Mouse (Mus musculus): Measurements from ENCODE around the gene Kif11. TPM values are rescaled to one million over a fixed set of nuclear protein-coding genes. Genes with fewer than 3 reads are reported as not detected.

Kif11 gene
- polyA plus RNA-seq, 2 experiments = 35.8 to 53.2 TPM

- Histone ChIP-seq H3K9me3 (ENCODE audit: control insufficient read depth, low read length) (no peaks in the 10 kb centered on the region), H3K36me3 (replicated peaks; ENCODE audit: control insufficient read depth, insufficient read depth, low read depth) (peaks cover 2% of the 10 kb centered on the region; the same call in 1 of the 2 replicates), H3K4me2 (ENCODE audit: low read depth) (no peak overlapping the region), H3K4me3 (ENCODE audit: insufficient read depth in 1 of 2, low read depth in 2 of 2, low read length in 2 of 2) (no peak overlapping the region), H3K9ac (replicated peaks) (no peak overlapping the region), H3K27ac (no peak overlapping the region), H3K27me3 (ENCODE audit: control insufficient read depth, insufficient read depth, low read length) (no peaks in the 10 kb centered on the region), H3K4me1 (replicated peaks; ENCODE audit: control insufficient read depth in 2 of 2, insufficient read depth in 2 of 2, low read length in 1 of 2) (peaks cover under 1 to 1% of the 10 kb centered on the region in 2 experiments; a peak in 1 of 4 replicates)
- TF ChIP-seq CTCF (IDR thresholded peaks at IDR 0.05; ENCODE audit: low read depth) (no peak), EP300 (IDR thresholded peaks at IDR 0.05; ENCODE audit: low read depth) (no peak)
- WGBS (ENCODE audit: insufficient replicate concordance) = 75% methylated on average over 10 of the region's 10 CpGs
- ATAC-seq (ENCODE audit: insufficient read depth) = no peak
- DNase-seq (ENCODE audit: low read depth in 3 of 3, low spot score in 3 of 3) = no peak
Observed at GRCm38 (mm10) chr19:37348331-37348730, 27.9 kb upstream of the Kif11 start.

GRCm38 (mm10) chr19:37348952-37349351 lies 27.3 kb upstream of the Kif11 start:
- DNase-seq (ENCODE audit: low read depth in 3 of 3, low spot score in 3 of 3) (no peak), ATAC-seq (ENCODE audit: insufficient read depth) (no peak)
- H3K27ac ChIP-seq = no peak overlapping the region
- H3K4me2 ChIP-seq (ENCODE audit: low read depth) = no peak overlapping the region
- peaks cover 2% of the 10 kb centered on the region; the same call in 1 of the 2 replicates for H3K36me3 ChIP-seq (replicated peaks; ENCODE audit: control insufficient read depth, insufficient read depth, low read depth)
- no peak overlapping the region for H3K4me3 ChIP-seq (ENCODE audit: insufficient read depth in 1 of 2, low read depth in 2 of 2, low read length in 2 of 2)
- no peak overlapping the region for H3K9ac ChIP-seq (replicated peaks)
- H3K4me1 ChIP-seq (replicated peaks; ENCODE audit: control insufficient read depth in 2 of 2, insufficient read depth in 2 of 2, low read length in 1 of 2) = peaks cover 4% of the 10 kb centered on the region in 2 experiments; a peak in 2 of 4 replicates
- no peaks in the 10 kb centered on the region for H3K27me3 ChIP-seq (ENCODE audit: control insufficient read depth, insufficient read depth, low read length)
- TF ChIP-seq EP300 (IDR thresholded peaks at IDR 0.05; ENCODE audit: low read depth) (no peak), CTCF (IDR thresholded peaks at IDR 0.05; ENCODE audit: low read depth) (no peak)
- no peaks in the 10 kb centered on the region for H3K9me3 ChIP-seq (ENCODE audit: control insufficient read depth, low read length)

DNA sequence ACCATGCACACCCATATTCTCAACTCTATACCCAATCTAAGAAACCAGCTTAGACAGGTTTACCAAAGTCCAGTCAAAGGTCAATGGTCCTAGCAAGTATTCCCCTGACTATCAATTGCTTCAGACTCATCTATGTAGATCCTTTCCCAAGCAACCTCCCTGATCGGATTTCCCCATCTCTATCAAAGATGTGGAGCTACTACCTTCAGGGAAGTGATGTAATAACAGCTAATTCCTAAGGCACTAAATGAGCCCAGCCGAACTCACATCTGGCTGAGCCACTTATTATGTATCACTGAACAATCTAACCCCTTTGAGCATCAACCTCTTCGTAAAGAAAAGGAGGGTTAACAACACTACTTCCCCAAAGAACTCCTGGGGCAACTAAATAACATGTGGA lies 23.4 kb upstream of the Kif11 start:
- Histone ChIP-seq H3K27me3 (ENCODE audit: control insufficient read depth, insufficient read depth, low read length) (no peaks in the 10 kb centered on the region), H3K4me3 (ENCODE audit: insufficient read depth in 1 of 2, low read depth in 2 of 2, low read length in 2 of 2) (no peak overlapping the region), H3K9me3 (ENCODE audit: control insufficient read depth, low read length) (no peaks in the 10 kb centered on the region), H3K27ac (no peak overlapping the region), H3K36me3 (replicated peaks; ENCODE audit: control insufficient read depth, insufficient read depth, low read depth) (peaks cover 2% of the 10 kb centered on the region; the same call in 1 of the 2 replicates), H3K4me1 (replicated peaks; ENCODE audit: control insufficient read depth in 2 of 2, insufficient read depth in 2 of 2, low read length in 1 of 2) (peaks cover 4% of the 10 kb centered on the region in 2 experiments; a peak in 2 of 4 replicates), H3K9ac (replicated peaks) (no peak overlapping the region), H3K4me2 (ENCODE audit: low read depth) (no peak overlapping the region)
- TF ChIP-seq CTCF (IDR thresholded peaks at IDR 0.05; ENCODE audit: low read depth) (no peak), EP300 (IDR thresholded peaks at IDR 0.05; ENCODE audit: low read depth) (no peak)
- ATAC-seq (ENCODE audit: insufficient read depth) (no peak), DNase-seq (ENCODE audit: low read depth in 3 of 3, low spot score in 3 of 3) (no peak)
- WGBS (ENCODE audit: insufficient replicate concordance) = 76% methylated on average over 3 of the region's 3 CpGs

DNA sequence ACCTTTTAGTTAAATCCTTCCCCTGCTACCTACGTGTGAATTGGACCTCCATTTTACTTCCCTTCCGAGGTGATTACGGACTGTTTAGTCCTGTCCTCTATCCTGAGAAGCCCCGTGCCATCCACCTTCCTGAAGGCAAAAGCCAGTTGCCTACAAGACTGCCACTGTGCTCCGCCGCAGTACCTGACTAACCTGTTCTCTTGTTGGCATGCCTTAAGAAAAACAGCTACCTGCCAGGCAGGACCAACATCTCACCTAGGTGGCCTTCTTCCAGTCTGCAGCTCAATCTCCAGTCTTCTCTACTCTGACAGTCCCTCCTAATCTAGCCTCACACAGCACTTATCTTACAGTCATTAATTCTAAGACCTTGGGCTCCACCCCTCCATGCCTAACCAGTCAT lies 22.9 kb upstream of the Kif11 start:
- peaks cover 4% of the 10 kb centered on the region in 2 experiments; a peak in 2 of 4 replicates for H3K4me1 ChIP-seq (replicated peaks; ENCODE audit: control insufficient read depth in 2 of 2, insufficient read depth in 2 of 2, low read length in 1 of 2)
- no peak overlapping the region for H3K27ac ChIP-seq
- H3K27me3 ChIP-seq (ENCODE audit: control insufficient read depth, insufficient read depth, low read length) = no peaks in the 10 kb centered on the region
- DNase-seq (ENCODE audit: low read depth in 3 of 3, low spot score in 3 of 3) (no peak), ATAC-seq (ENCODE audit: insufficient read depth) (no peak)
- no peak for TF ChIP-seq CTCF (IDR thresholded peaks at IDR 0.05; ENCODE audit: low read depth)
- no peak for TF ChIP-seq EP300 (IDR thresholded peaks at IDR 0.05; ENCODE audit: low read depth)
- H3K4me3 ChIP-seq (ENCODE audit: insufficient read depth in 1 of 2, low read depth in 2 of 2, low read length in 2 of 2) = no peak overlapping the region
- H3K4me2 ChIP-seq (ENCODE audit: low read depth) = no peak overlapping the region
- no peaks in the 10 kb centered on the region for H3K9me3 ChIP-seq (ENCODE audit: control insufficient read depth, low read length)
- 80% methylated on average over 6 of the region's 6 CpGs for WGBS (ENCODE audit: insufficient replicate concordance)
- H3K36me3 ChIP-seq (replicated peaks; ENCODE audit: control insufficient read depth, insufficient read depth, low read depth) = peaks cover 2% of the 10 kb centered on the region; the same call in 1 of the 2 replicates
- no peak overlapping the region for H3K9ac ChIP-seq (replicated peaks)

DNA sequence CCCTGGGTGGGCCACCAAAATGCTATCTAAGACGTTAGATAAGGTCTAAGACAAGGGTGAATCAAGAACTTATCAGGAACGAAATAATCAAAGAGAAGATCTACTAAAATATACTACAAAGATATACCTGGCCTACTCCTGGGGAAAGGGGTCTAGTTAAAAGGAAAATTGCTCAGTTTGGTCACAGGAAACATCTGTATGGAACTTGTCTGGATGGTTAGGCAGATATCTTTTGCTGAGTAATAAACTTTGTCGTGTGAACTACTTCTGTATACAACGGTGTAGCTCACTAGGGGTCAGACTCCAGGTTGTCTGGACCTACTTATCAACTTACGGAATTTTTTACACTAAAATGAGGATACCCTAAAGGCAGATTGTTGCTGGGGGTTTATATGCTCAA lies 16.2 kb upstream of the Kif11 start:
- ATAC-seq (ENCODE audit: insufficient read depth) (no peak), DNase-seq (ENCODE audit: low read depth in 3 of 3, low spot score in 3 of 3) (no peak)
- H3K9ac ChIP-seq (replicated peaks) = no peak overlapping the region; the same call in 1 of the 2 replicates
- H3K4me3 ChIP-seq (ENCODE audit: insufficient read depth in 1 of 2, low read depth in 2 of 2, low read length in 2 of 2) = no peak overlapping the region
- no peak overlapping the region for H3K4me2 ChIP-seq (ENCODE audit: low read depth)
- H3K27ac ChIP-seq = no peak overlapping the region
- no peaks in the 10 kb centered on the region for H3K36me3 ChIP-seq (replicated peaks; ENCODE audit: control insufficient read depth, insufficient read depth, low read depth)
- peaks cover 0 to 2% of the 10 kb centered on the region in 2 experiments; a peak in 1 of 4 replicates for H3K4me1 ChIP-seq (replicated peaks; ENCODE audit: control insufficient read depth in 2 of 2, insufficient read depth in 2 of 2, low read length in 1 of 2)
- no peaks in the 10 kb centered on the region for H3K9me3 ChIP-seq (ENCODE audit: control insufficient read depth, low read length)
- 18% methylated on average over 5 of the region's 5 CpGs for WGBS (ENCODE audit: insufficient replicate concordance)
- TF ChIP-seq EP300 (IDR thresholded peaks at IDR 0.05; ENCODE audit: low read depth) (no peak), CTCF (IDR thresholded peaks at IDR 0.05; ENCODE audit: low read depth) (no peak)
- no peaks in the 10 kb centered on the region for H3K27me3 ChIP-seq (ENCODE audit: control insufficient read depth, insufficient read depth, low read length)
